Mouse (Mus musculus): ENCODE measurements around the gene Gm13539. TPM values are rescaled to one million over a fixed set of nuclear protein-coding genes. Genes with fewer than 3 reads are reported as not detected.

Gm13539 gene
- polyA plus RNA-seq, 1 experiment from 2014 or later = not detected

GRCm38 (mm10) chr2:25765269-25765668, 16.8 kb upstream of the Gm13539 start, which contains the start of gene Lcn3:
Lcn3 (plus strand) TSS chr2:25765569.
- H3K4me1 ChIP-seq (replicated peaks; ENCODE audit: control insufficient read depth, insufficient read depth, low read length) = no peaks in the 10 kb centered on the region
- TF ChIP-seq CTCF (IDR thresholded peaks at IDR 0.05; ENCODE audit: low read depth) = no peak
- no peaks in the 10 kb centered on the region for H3K9me3 ChIP-seq (ENCODE audit: control insufficient read depth)
- ATAC-seq = no peak
- 50% methylated on average over 2 of the region's 2 CpGs for WGBS
- H3K27me3 ChIP-seq (replicated peaks; ENCODE audit: control insufficient read depth, insufficient read depth, low read length) = no peaks in the 10 kb centered on the region
- H3K4me3 ChIP-seq (ENCODE audit: low read depth, low read length) = no peak within 1 kb of the TSS
- H3K4me2 ChIP-seq (replicated peaks; ENCODE audit: low read depth) = no peak within 1 kb of the TSS
- H3K27ac ChIP-seq (ENCODE audit: low read depth, low read length) = no peak within 1 kb of the TSS
- H3K36me3 ChIP-seq (ENCODE audit: control insufficient read depth, insufficient read depth) = no peaks in the 10 kb centered on the region
- no peak within 1 kb of the TSS for H3K9ac ChIP-seq (ENCODE audit: low read depth, low read length)

- Histone ChIP-seq H3K9me3 (ENCODE audit: control insufficient read depth) (no peaks in the 10 kb centered on the region), H3K27me3 (replicated peaks; ENCODE audit: control insufficient read depth, insufficient read depth, low read length) (no peaks in the 10 kb centered on the region), H3K36me3 (ENCODE audit: control insufficient read depth, insufficient read depth) (no peaks in the 10 kb centered on the region), H3K27ac (ENCODE audit: low read depth, low read length) (no peak overlapping the region), H3K4me1 (replicated peaks; ENCODE audit: control insufficient read depth, insufficient read depth, low read length) (no peaks in the 10 kb centered on the region), H3K4me2 (replicated peaks; ENCODE audit: low read depth) (no peak overlapping the region), H3K9ac (ENCODE audit: low read depth, low read length) (no peak overlapping the region), H3K4me3 (ENCODE audit: low read depth, low read length) (no peak overlapping the region)
- no peak for ATAC-seq
- no peak for TF ChIP-seq CTCF (IDR thresholded peaks at IDR 0.05; ENCODE audit: low read depth)
- WGBS = 90% methylated on average over 4 of the region's 4 CpGs
These were observed 14.3 kb upstream of the Gm13539 start for GRCm38 (mm10) chr2:25767764-25768163.

GRCm38 (mm10) chr2:25773507-25773906, 8.6 kb upstream of the Gm13539 start:
- no peak for ATAC-seq
- Histone ChIP-seq H3K36me3 (ENCODE audit: control insufficient read depth, insufficient read depth) (no peaks in the 10 kb centered on the region), H3K9ac (ENCODE audit: low read depth, low read length) (no peak overlapping the region), H3K27ac (ENCODE audit: low read depth, low read length) (no peak overlapping the region), H3K4me2 (replicated peaks; ENCODE audit: low read depth) (no peak overlapping the region), H3K4me3 (ENCODE audit: low read depth, low read length) (no peak overlapping the region), H3K27me3 (replicated peaks; ENCODE audit: control insufficient read depth, insufficient read depth, low read length) (no peaks in the 10 kb centered on the region), H3K4me1 (replicated peaks; ENCODE audit: control insufficient read depth, insufficient read depth, low read length) (no peaks in the 10 kb centered on the region), H3K9me3 (ENCODE audit: control insufficient read depth) (no peaks in the 10 kb centered on the region)
- no peak for TF ChIP-seq CTCF (IDR thresholded peaks at IDR 0.05; ENCODE audit: low read depth)
- WGBS = 88% methylated on average over 2 of the region's 2 CpGs

GRCm38 (mm10) chr2:25774640-25775039, 7.4 kb upstream of the Gm13539 start:
- Histone ChIP-seq H3K4me1 (replicated peaks; ENCODE audit: control insufficient read depth, insufficient read depth, low read length) (no peaks in the 10 kb centered on the region), H3K9me3 (ENCODE audit: control insufficient read depth) (no peaks in the 10 kb centered on the region), H3K4me3 (ENCODE audit: low read depth, low read length) (no peak overlapping the region), H3K27ac (ENCODE audit: low read depth, low read length) (no peak overlapping the region), H3K9ac (ENCODE audit: low read depth, low read length) (no peak overlapping the region), H3K36me3 (ENCODE audit: control insufficient read depth, insufficient read depth) (no peaks in the 10 kb centered on the region), H3K4me2 (replicated peaks; ENCODE audit: low read depth) (no peak overlapping the region), H3K27me3 (replicated peaks; ENCODE audit: control insufficient read depth, insufficient read depth, low read length) (no peaks in the 10 kb centered on the region)
- WGBS = 60% methylated on average over 2 of the region's 2 CpGs
- TF ChIP-seq CTCF (IDR thresholded peaks at IDR 0.05; ENCODE audit: low read depth) = no peak
- ATAC-seq = no peak

- H3K9me3 ChIP-seq (ENCODE audit: control insufficient read depth) = no peaks in the 10 kb centered on the region
- no peak overlapping the region for H3K4me2 ChIP-seq (replicated peaks; ENCODE audit: low read depth)
- H3K9ac ChIP-seq (ENCODE audit: low read depth, low read length) = no peak overlapping the region
- H3K27me3 ChIP-seq (replicated peaks; ENCODE audit: control insufficient read depth, insufficient read depth, low read length) = no peaks in the 10 kb centered on the region
- WGBS = 73% methylated on average over 3 of the region's 3 CpGs
- ATAC-seq = no peak
- no peak for TF ChIP-seq CTCF (IDR thresholded peaks at IDR 0.05; ENCODE audit: low read depth)
- H3K4me1 ChIP-seq (replicated peaks; ENCODE audit: control insufficient read depth, insufficient read depth, low read length) = no peaks in the 10 kb centered on the region
- no peak overlapping the region for H3K27ac ChIP-seq (ENCODE audit: low read depth, low read length)
- H3K4me3 ChIP-seq (ENCODE audit: low read depth, low read length) = no peak overlapping the region
- H3K36me3 ChIP-seq (ENCODE audit: control insufficient read depth, insufficient read depth) = no peaks in the 10 kb centered on the region
These were observed 6.1 kb upstream of the Gm13539 start for GRCm38 (mm10) chr2:25775991-25776390.

GRCm38 (mm10) chr2:25776717-25777116, 5.3 kb upstream of the Gm13539 start, which contains the start of gene Lcn11:
Lcn11 (plus strand) TSS chr2:25777017.
- ATAC-seq = no peak

GRCm38 (mm10) chr2:25779076-25779475, 3.0 kb upstream of the Gm13539 start:
- no peak for ATAC-seq
- 84% methylated on average over 9 of the region's 9 CpGs for WGBS
- no peak overlapping the region for H3K9ac ChIP-seq (ENCODE audit: low read depth, low read length)

More at GRCm38 (mm10) chr2:25776717-25777116, 5.3 kb upstream of the Gm13539 start, which contains the start of gene Lcn11:
- Histone ChIP-seq H3K9me3 (ENCODE audit: control insufficient read depth) (no peaks in the 10 kb centered on the region), H3K4me1 (replicated peaks; ENCODE audit: control insufficient read depth, insufficient read depth, low read length) (no peaks in the 10 kb centered on the region), H3K27ac (ENCODE audit: low read depth, low read length) (no peak within 1 kb of the TSS), H3K4me3 (ENCODE audit: low read depth, low read length) (no peak within 1 kb of the TSS), H3K9ac (ENCODE audit: low read depth, low read length) (no peak within 1 kb of the TSS), H3K27me3 (replicated peaks; ENCODE audit: control insufficient read depth, insufficient read depth, low read length) (no peaks in the 10 kb centered on the region), H3K4me2 (replicated peaks; ENCODE audit: low read depth) (no peak within 1 kb of the TSS), H3K36me3 (ENCODE audit: control insufficient read depth, insufficient read depth) (no peaks in the 10 kb centered on the region)
- TF ChIP-seq CTCF (IDR thresholded peaks at IDR 0.05; ENCODE audit: low read depth) = no peak
- WGBS = 81% methylated on average over 1 of the region's 1 CpGs

More at GRCm38 (mm10) chr2:25779076-25779475, 3.0 kb upstream of the Gm13539 start:
- Histone ChIP-seq H3K4me1 (replicated peaks; ENCODE audit: control insufficient read depth, insufficient read depth, low read length) (no peaks in the 10 kb centered on the region), H3K9me3 (ENCODE audit: control insufficient read depth) (no peaks in the 10 kb centered on the region), H3K27ac (ENCODE audit: low read depth, low read length) (no peak overlapping the region), H3K4me3 (ENCODE audit: low read depth, low read length) (no peak overlapping the region), H3K36me3 (ENCODE audit: control insufficient read depth, insufficient read depth) (no peaks in the 10 kb centered on the region), H3K4me2 (replicated peaks; ENCODE audit: low read depth) (no peak overlapping the region), H3K27me3 (replicated peaks; ENCODE audit: control insufficient read depth, insufficient read depth, low read length) (no peaks in the 10 kb centered on the region)
- TF ChIP-seq CTCF (IDR thresholded peaks at IDR 0.05; ENCODE audit: low read depth) = no peak
